Mouse (Mus musculus) erythroblast, embryonic 14.5 days (primary cell): ENCODE results near the gene Anks1b. TPM values are rescaled to one million over a fixed set of nuclear protein-coding genes. Genes with fewer than 3 reads are reported as not detected.

ENCODE experiments used
- H3K27me3 ChIP-seq: 2 replicates; pipeline ENCODE4 v1.6.1; 2012; ENCODE audit warnings: inconsistent platforms; ENCODE audit not compliant: control insufficient read depth
- H3K36me3 ChIP-seq: 2 replicates; pipeline ENCODE4 v1.6.1; 2012; ENCODE audit warnings: mild to moderate bottlenecking, inconsistent platforms; ENCODE audit not compliant: control insufficient read depth
- H3K4me1 ChIP-seq: 2 replicates; pipeline ENCODE4 v1.6.1; 2012; ENCODE audit warnings: inconsistent platforms; ENCODE audit not compliant: control insufficient read depth
- H3K4me3 ChIP-seq: replicated peaks from 2 replicates; pipeline ENCODE3; 2012; ENCODE audit warnings: moderate library complexity, mild to moderate bottlenecking, inconsistent platforms
- H3K9me3 ChIP-seq: 2 replicates; pipeline ENCODE4 v1.6.1; 2012; ENCODE audit warnings: low read length, inconsistent platforms, mixed read lengths; ENCODE audit not compliant: control insufficient read depth
- GATA1 ChIP-seq: IDR thresholded peaks from 2 replicates; pipeline ENCODE4 v1.6.1; 2012; ENCODE audit warnings: low read length, inconsistent platforms, mixed read lengths
- TAL1 ChIP-seq: IDR thresholded peaks from 3 replicates; pipeline ENCODE4 v1.6.1; 2012; ENCODE audit warnings: low read length, inconsistent platforms, mixed read lengths
- polyA plus RNA-seq: library from polyadenylated mRNA; stranded (reverse); fragments of >175 nt; gene quantifications from 2 replicates; pipeline ENCODE4 v1.2.3, GENCODE M21; 2012

Anks1b gene
- polyA plus RNA-seq, 1 experiment = not detected

GRCm38 (mm10) chr10:90937721-90938460 lies 1064.6 kb downstream of the Anks1b start:
- Histone ChIP-seq H3K9me3 (peaks cover 2% of the 10 kb centered on the region; the same call in 1 of the 2 replicates), H3K4me1 (no peaks in the 10 kb centered on the region), H3K36me3 (no peaks in the 10 kb centered on the region), H3K27me3 (no peaks in the 10 kb centered on the region), H3K4me3 (no peak overlapping the region)
- TF ChIP-seq GATA1 = no peak
- TF ChIP-seq TAL1 = no peak

GRCm38 (mm10) chr10:90940521-90941520 lies 1067.5 kb downstream of the Anks1b start:
- H3K27me3 ChIP-seq = no peaks in the 10 kb centered on the region
- H3K9me3 ChIP-seq = peaks cover 2% of the 10 kb centered on the region; the same call in 1 of the 2 replicates
- TF ChIP-seq GATA1 (no peak), TAL1 (no peak)
- no peaks in the 10 kb centered on the region for H3K4me1 ChIP-seq
- no peaks in the 10 kb centered on the region for H3K36me3 ChIP-seq
- no peak overlapping the region for H3K4me3 ChIP-seq

GRCm38 (mm10) chr10:90942001-90942700 lies 1068.8 kb downstream of the Anks1b start:
- no peaks in the 10 kb centered on the region for H3K4me1 ChIP-seq
- peaks cover 2% of the 10 kb centered on the region; the same call in 1 of the 2 replicates for H3K9me3 ChIP-seq
- no peaks in the 10 kb centered on the region for H3K36me3 ChIP-seq
- H3K4me3 ChIP-seq = no peak overlapping the region
- H3K27me3 ChIP-seq = no peaks in the 10 kb centered on the region
- TF ChIP-seq TAL1 (no peak), GATA1 (no peak)

- H3K27me3 ChIP-seq = no peaks in the 10 kb centered on the region
- H3K9me3 ChIP-seq = peaks cover 3% of the 10 kb centered on the region
- no peaks in the 10 kb centered on the region for H3K36me3 ChIP-seq
- H3K4me1 ChIP-seq = no peaks in the 10 kb centered on the region
- H3K4me3 ChIP-seq = no peak overlapping the region
- TF ChIP-seq TAL1 = no peak
- no peak for TF ChIP-seq GATA1
These were observed 1073.7 kb downstream of the Anks1b start for GRCm38 (mm10) chr10:90947043-90947442.

- no peaks in the 10 kb centered on the region for H3K36me3 ChIP-seq
- no peak overlapping the region for H3K4me3 ChIP-seq
- peaks cover 3% of the 10 kb centered on the region for H3K9me3 ChIP-seq
- H3K4me1 ChIP-seq = no peaks in the 10 kb centered on the region
- no peaks in the 10 kb centered on the region for H3K27me3 ChIP-seq
- no peak for TF ChIP-seq TAL1
- no peak for TF ChIP-seq GATA1
These were observed 1074.5 kb downstream of the Anks1b start for GRCm38 (mm10) chr10:90947608-90948373.

- no peak for TF ChIP-seq TAL1
- no peak for TF ChIP-seq GATA1
- H3K9me3 ChIP-seq = peaks cover 9% of the 10 kb centered on the region
- no peaks in the 10 kb centered on the region for H3K27me3 ChIP-seq
- no peaks in the 10 kb centered on the region for H3K36me3 ChIP-seq
- H3K4me3 ChIP-seq = no peak overlapping the region
- no peaks in the 10 kb centered on the region for H3K4me1 ChIP-seq
These were observed 1079.9 kb downstream of the Anks1b start for GRCm38 (mm10) chr10:90953103-90953709.

GRCm38 (mm10) chr10:90953821-90954220 lies 1080.5 kb downstream of the Anks1b start:
- Histone ChIP-seq H3K9me3 (peaks cover 9% of the 10 kb centered on the region), H3K36me3 (no peaks in the 10 kb centered on the region), H3K4me1 (no peaks in the 10 kb centered on the region), H3K27me3 (no peaks in the 10 kb centered on the region), H3K4me3 (no peak overlapping the region)
- TF ChIP-seq TAL1 = no peak
- no peak for TF ChIP-seq GATA1

- Histone ChIP-seq H3K27me3 (no peaks in the 10 kb centered on the region), H3K4me3 (no peak overlapping the region), H3K4me1 (no peaks in the 10 kb centered on the region), H3K9me3 (peaks cover under 1% of the 10 kb centered on the region; the same call in 1 of the 2 replicates), H3K36me3 (no peaks in the 10 kb centered on the region)
- TF ChIP-seq GATA1 (no peak), TAL1 (no peak)
These were observed 1087.1 kb downstream of the Anks1b start for GRCm38 (mm10) chr10:90960374-90960773.
